Mouse (Mus musculus) stomach, embryonic 16.5 days (tissue): ENCODE data around the gene Rnaseh2b. TPM values are rescaled to one million over a fixed set of nuclear protein-coding genes. Genes with fewer than 3 reads are reported as not detected.

Source experiments
- ATAC-seq: fragments of 200-750 bp; cut with Nextera tagmentation; 2 replicates; pipeline ENCODE4 v1.8.0; 2017; ENCODE audit warnings: moderate number of reproducible peaks, moderate TSS enrichment; ENCODE audit not compliant: insufficient read depth, low FRiP score
- H3K27ac ChIP-seq: fragments of 300-500 bp; sonication (generic); 2 replicates; pipeline ENCODE4 v1.5.1; 2014; ENCODE audit warnings: low read length
- H3K27me3 ChIP-seq: fragments of 300-500 bp; sonication (generic); 2 replicates; pipeline ENCODE4 v1.6.1; 2014; ENCODE audit warnings: low read length, control low read depth, mixed read lengths; ENCODE audit not compliant: control insufficient read depth, insufficient read depth
- H3K36me3 ChIP-seq: fragments of 300-500 bp; sonication (generic); 2 replicates; pipeline ENCODE4 v1.6.1; 2014; ENCODE audit warnings: low read length; ENCODE audit not compliant: control insufficient read depth, insufficient read depth
- H3K4me1 ChIP-seq: fragments of 300-500 bp; sonication (generic); 2 replicates; pipeline ENCODE4 v1.6.1; 2014; ENCODE audit warnings: low read length, control low read depth, mixed read lengths; ENCODE audit not compliant: control insufficient read depth, insufficient read depth
- H3K4me2 ChIP-seq: fragments of 300-500 bp; sonication (generic); 2 replicates; pipeline ENCODE4 v1.6.1; 2014; ENCODE audit warnings: low read depth, low read length, mixed read lengths
- H3K4me3 ChIP-seq: fragments of 300-500 bp; sonication (generic); replicated peaks from 2 replicates; pipeline ENCODE4 v1.5.1; 2014; ENCODE audit warnings: mild to moderate bottlenecking, low read length
- H3K9ac ChIP-seq: fragments of 300-500 bp; sonication (generic); 2 replicates; pipeline ENCODE4 v1.6.1; 2014; ENCODE audit warnings: low read length
- H3K9me3 ChIP-seq: fragments of 300-500 bp; sonication (generic); replicated peaks from 2 replicates; pipeline ENCODE4 v1.6.1; 2016; ENCODE audit warnings: low read length, control low read depth; ENCODE audit not compliant: control insufficient read depth
- WGBS: fragments of 180-500 bp; shearing (Covaris S2); extraction: QIAGEN DNeasy Blood & Tissue Kit; methylation state at CpG from one replicate; pipeline ENCODE4 v1.1.7; 2014; 5-methylcytosine and 5-hydroxymethylcytosine counted together
- polyA plus RNA-seq: library from polyadenylated mRNA; unstranded; fragments of >200 nt; fragmentation: Nextera tagmentation; extraction: Ambion mirVana; gene quantifications from 2 replicates; pipeline ENCODE4 v1.2.1, GENCODE M21; 2015

Rnaseh2b gene
- polyA plus RNA-seq, 1 experiment from 2014 or later = 46.6 TPM

DNA sequence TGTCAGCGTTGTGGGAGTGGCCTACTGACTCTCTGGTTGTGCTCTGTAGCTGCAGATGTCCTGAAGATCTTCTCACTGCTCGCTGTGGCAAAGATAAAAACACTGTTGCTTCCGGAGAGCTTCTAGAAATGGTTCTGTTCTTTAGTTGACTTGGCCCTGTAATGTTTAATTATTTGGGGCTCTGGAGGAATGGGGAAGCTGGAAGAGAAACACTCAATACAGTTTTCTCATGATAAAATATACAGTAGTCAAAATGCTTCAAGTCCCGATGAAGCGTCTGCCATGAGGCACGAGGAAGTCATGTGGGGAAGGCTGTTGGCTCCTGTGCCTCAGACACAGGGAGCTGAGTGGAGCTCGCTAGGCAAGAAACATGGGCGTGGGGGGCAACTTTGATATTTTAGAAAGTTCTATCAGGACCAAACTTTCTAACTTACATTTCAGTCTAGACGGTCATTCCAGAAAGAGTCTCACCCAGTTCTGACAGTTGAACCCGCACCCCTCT lies 50.3 kb downstream of the Rnaseh2b start:
- no peak for ATAC-seq
- no peaks in the 10 kb centered on the region for H3K27me3 ChIP-seq
- H3K4me3 ChIP-seq = no peak overlapping the region
- no peak overlapping the region for H3K9ac ChIP-seq
- H3K36me3 ChIP-seq = no peaks in the 10 kb centered on the region
- 0 out of 2 replicates have a peak overlapping the region, but pooled peaks have one; percentile 8 for H3K27ac ChIP-seq
- H3K9me3 ChIP-seq = no peaks in the 10 kb centered on the region
- no peaks in the 10 kb centered on the region; the same call in 1 of the 2 replicates for H3K4me1 ChIP-seq
- H3K4me2 ChIP-seq = no peak overlapping the region
- WGBS = 63% methylated on average over 10 of the region's 10 CpGs

DNA sequence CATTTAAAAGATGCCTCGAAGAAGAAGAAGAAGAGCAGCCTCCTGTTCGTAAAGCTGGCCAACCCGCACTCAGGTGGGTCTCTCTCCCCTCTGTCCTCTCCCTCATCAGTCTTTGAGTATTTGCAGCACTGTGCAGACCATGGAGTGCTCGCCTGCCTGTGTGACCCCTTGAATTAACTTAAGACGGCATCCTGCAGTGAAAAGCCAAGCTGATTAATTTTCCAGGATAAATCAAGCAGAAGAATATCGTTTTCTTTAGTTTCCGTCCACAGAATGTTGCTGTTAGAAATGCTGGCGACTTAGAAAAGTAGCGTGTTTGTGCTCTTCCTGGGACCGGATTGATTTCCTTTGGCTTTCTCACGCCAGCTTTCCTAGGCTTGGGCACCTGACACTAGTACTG lies 54.2 kb downstream of the Rnaseh2b start:
- no peak overlapping the region for H3K4me3 ChIP-seq
- no peak overlapping the region for H3K9ac ChIP-seq
- no peak for ATAC-seq
- 75% methylated on average over 11 of the region's 11 CpGs for WGBS
- H3K36me3 ChIP-seq = no peaks in the 10 kb centered on the region
- no peaks in the 10 kb centered on the region; the same call in 1 of the 2 replicates for H3K4me1 ChIP-seq
- H3K9me3 ChIP-seq = no peaks in the 10 kb centered on the region
- H3K27ac ChIP-seq = no peak overlapping the region
- H3K27me3 ChIP-seq = no peaks in the 10 kb centered on the region
- H3K4me2 ChIP-seq = no peak overlapping the region

DNA sequence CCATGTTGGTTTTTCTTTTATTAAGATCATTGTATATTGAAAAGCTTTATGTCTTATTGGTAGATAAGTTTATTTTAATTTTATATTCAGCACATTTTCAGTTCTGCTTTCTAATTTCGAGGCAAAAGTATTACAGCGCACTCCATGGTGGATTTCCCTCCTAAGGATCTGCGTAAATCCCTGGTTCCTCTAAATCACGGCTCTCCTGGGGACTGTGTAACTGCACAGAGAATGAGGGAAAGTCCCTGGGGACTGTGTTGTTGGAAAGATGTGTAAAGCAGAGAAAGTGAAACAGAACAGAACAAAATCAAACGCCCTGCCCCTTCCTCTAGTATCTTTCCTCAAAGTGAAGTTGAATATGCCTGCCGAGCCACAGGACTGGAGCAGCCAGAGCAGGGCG lies 54.7 kb downstream of the Rnaseh2b start:
- H3K4me2 ChIP-seq = no peak overlapping the region
- H3K27me3 ChIP-seq = no peaks in the 10 kb centered on the region
- ATAC-seq = no peak
- H3K27ac ChIP-seq = no peak overlapping the region
- H3K9ac ChIP-seq = no peak overlapping the region
- WGBS = 77% methylated on average over 7 of the region's 7 CpGs
- no peaks in the 10 kb centered on the region for H3K36me3 ChIP-seq
- no peak overlapping the region for H3K4me3 ChIP-seq
- no peaks in the 10 kb centered on the region for H3K9me3 ChIP-seq
- no peaks in the 10 kb centered on the region; the same call in 1 of the 2 replicates for H3K4me1 ChIP-seq

DNA sequence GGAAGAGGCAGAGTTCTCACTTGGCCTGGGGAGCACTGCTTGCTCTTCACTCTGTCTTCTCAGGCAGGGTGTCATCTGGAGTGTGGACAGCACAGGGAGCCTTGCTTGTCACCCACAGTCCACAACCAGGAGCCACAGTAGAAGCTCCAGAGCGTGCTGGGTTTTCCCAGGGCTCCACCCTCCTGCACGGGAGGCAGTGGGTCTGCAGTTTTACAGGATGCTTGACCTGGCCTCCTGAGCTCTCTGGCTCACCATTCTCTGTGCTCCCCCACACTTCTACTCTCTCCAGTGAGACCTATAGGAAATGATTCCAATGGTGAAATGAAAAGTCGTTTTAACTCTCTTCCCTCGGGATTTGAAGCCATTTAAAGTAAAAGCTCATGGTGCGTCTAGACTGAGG lies 57.4 kb downstream of the Rnaseh2b start:
- Histone ChIP-seq H3K4me2 (no peak overlapping the region), H3K27ac (no peak overlapping the region), H3K9ac (no peak overlapping the region), H3K4me3 (no peak overlapping the region), H3K9me3 (no peaks in the 10 kb centered on the region), H3K27me3 (no peaks in the 10 kb centered on the region), H3K36me3 (no peaks in the 10 kb centered on the region), H3K4me1 (no peaks in the 10 kb centered on the region)
- no peak for ATAC-seq
- 71% methylated on average over 5 of the region's 5 CpGs for WGBS

- Histone ChIP-seq H3K27ac (no peak overlapping the region), H3K36me3 (no peaks in the 10 kb centered on the region), H3K4me3 (no peak overlapping the region), H3K9ac (no peak overlapping the region), H3K4me2 (no peak overlapping the region), H3K27me3 (no peaks in the 10 kb centered on the region), H3K4me1 (no peaks in the 10 kb centered on the region), H3K9me3 (no peaks in the 10 kb centered on the region)
- no peak for ATAC-seq
- WGBS = 81% methylated on average over 4 of the region's 4 CpGs
These were observed 57.8 kb downstream of the Rnaseh2b start for GRCm38 (mm10) chr14:62350186-62350585.

DNA sequence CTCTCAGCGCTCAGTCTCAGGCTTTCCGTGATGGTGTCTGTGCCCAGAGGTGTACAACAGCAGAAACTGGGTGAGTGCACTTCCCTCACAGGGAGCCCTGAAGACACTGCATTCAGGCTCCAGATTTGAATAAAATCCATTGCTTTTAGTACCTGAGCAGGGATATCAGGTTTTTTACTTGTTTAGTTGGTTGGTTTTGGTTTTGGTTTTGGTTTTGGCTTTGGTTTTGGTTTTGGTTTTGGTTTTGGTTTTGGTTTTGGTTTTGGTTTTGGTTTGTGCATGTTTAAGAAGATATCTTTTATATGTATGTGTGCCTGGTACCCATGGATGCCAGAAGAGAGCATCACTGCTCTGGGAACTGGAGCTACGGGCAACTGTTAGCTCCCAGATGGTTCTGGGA lies 58.5 kb downstream of the Rnaseh2b start:
- no peaks in the 10 kb centered on the region for H3K4me1 ChIP-seq
- H3K27ac ChIP-seq = no peak overlapping the region
- H3K27me3 ChIP-seq = no peaks in the 10 kb centered on the region
- no peak overlapping the region for H3K9ac ChIP-seq
- no peak overlapping the region for H3K4me3 ChIP-seq
- ATAC-seq = no peak
- no peak overlapping the region for H3K4me2 ChIP-seq
- H3K36me3 ChIP-seq = no peaks in the 10 kb centered on the region
- no peaks in the 10 kb centered on the region for H3K9me3 ChIP-seq
- 96% methylated on average over 3 of the region's 3 CpGs for WGBS

DNA sequence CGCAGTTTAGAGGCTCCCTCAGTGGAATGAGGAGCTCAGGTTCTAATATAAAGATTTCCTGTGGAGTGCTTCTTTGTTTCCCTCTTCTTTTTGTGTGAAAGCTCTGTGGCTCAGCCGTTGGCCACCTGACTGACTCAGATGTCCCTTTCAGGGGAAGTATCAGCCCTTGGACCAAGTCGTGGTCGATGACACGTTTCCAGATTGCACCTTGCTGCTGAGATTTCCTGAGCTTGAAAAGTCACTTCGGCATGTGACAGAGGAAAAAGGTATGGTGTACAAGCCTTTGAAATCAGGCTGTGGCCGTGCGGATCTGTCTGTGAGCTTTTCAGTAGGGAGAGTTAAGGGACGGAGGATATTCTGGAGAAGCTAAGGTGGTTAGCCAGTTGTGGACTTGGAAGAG lies 61.0 kb downstream of the Rnaseh2b start:
- H3K36me3 ChIP-seq = no peaks in the 10 kb centered on the region
- no peaks in the 10 kb centered on the region for H3K9me3 ChIP-seq
- H3K27ac ChIP-seq = no peak overlapping the region
- no peaks in the 10 kb centered on the region for H3K27me3 ChIP-seq
- ATAC-seq = no peak
- WGBS = 85% methylated on average over 9 of the region's 9 CpGs
- H3K9ac ChIP-seq = no peak overlapping the region
- H3K4me3 ChIP-seq = no peak overlapping the region
- H3K4me2 ChIP-seq = no peak overlapping the region
- no peaks in the 10 kb centered on the region for H3K4me1 ChIP-seq

DNA sequence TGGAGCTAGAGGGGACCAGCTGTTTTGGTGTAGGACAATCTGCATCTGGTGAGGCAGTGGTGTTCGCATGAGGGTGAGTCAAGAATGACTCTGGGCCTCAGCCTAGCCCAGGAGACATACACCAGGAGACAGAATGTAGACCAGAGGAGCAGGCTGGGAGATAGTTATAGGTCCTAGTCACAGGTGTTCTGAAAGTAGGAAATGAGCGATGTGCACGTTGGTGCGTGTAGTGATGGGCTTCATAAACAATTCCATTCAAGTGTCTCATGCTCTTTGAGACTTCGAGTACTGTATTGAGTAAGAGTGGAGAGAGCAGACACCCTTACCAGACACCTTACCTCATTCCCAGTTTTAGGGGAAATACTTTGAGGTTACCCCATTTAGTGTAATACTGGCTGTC lies 61.4 kb downstream of the Rnaseh2b start:
- H3K27me3 ChIP-seq = no peaks in the 10 kb centered on the region
- WGBS = 86% methylated on average over 5 of the region's 5 CpGs
- no peaks in the 10 kb centered on the region for H3K4me1 ChIP-seq
- H3K9me3 ChIP-seq = no peaks in the 10 kb centered on the region
- no peak for ATAC-seq
- no peak overlapping the region for H3K9ac ChIP-seq
- no peak overlapping the region for H3K4me2 ChIP-seq
- no peaks in the 10 kb centered on the region for H3K36me3 ChIP-seq
- H3K27ac ChIP-seq = no peak overlapping the region
- no peak overlapping the region for H3K4me3 ChIP-seq

DNA sequence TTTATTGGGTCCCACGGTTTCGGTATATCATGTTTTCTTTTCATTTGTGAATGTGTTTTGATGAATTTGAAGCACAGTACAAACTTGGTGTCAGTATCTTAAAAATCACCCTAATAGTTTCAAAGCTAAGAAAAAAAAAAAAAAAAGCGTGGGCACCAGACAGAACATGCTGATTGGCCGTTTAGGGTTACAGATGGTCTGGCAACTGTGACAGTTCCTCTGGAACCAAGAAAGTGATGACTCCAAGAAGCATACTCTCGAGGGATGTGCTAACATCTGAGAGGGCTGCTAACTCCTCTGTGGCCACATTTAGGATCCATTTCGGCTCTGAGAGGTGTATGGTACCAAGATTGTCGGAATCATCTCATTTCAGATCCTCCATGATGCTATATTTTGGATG lies 62.8 kb downstream of the Rnaseh2b start:
- no peaks in the 10 kb centered on the region for H3K4me1 ChIP-seq
- 83% methylated on average over 7 of the region's 7 CpGs for WGBS
- H3K9ac ChIP-seq = no peak overlapping the region
- no peaks in the 10 kb centered on the region for H3K27me3 ChIP-seq
- H3K36me3 ChIP-seq = no peaks in the 10 kb centered on the region
- H3K9me3 ChIP-seq = no peaks in the 10 kb centered on the region
- no peak overlapping the region for H3K27ac ChIP-seq
- no peak for ATAC-seq
- H3K4me3 ChIP-seq = no peak overlapping the region
- no peak overlapping the region for H3K4me2 ChIP-seq
